In genomic region chr8:125385519-125386150, GRCm38 (mm10) we compare ENCODE assay signal across 8 mouse cellular contexts.
A peak's percentile ranks its signal among the peaks of the same experiment; 100 is the strongest.
DNase-seq lines count a peak whose midpoint lies in the region; ATAC-seq and TF ChIP-seq lines count a peak whose summit lies in the region.

No protein-coding gene starts in this region.

- no peaks in the 10 kb centered on the region for H3K9me3 ChIP-seq in hindbrain, embryonic 10.5 days
- H3K9me3 ChIP-seq in lung, postnatal 0 days (ENCODE audit: low read length): no peaks in the 10 kb centered on the region

- peak; percentile 59 for DNase-seq in R1 (ENCODE audit: low read depth, low spot score)
- peak; percentile 29 for DNase-seq in cerebellum, adult 8-10 months
- DNase-seq in forelimb bud, embryonic 11.5 days (ENCODE audit: low read depth, low spot score): peak; percentile 46
- peak; percentile 54 for DNase-seq in hindbrain, embryonic 10.5 days (ENCODE audit: low spot score)
- peak; percentile 77 to 88 for DNase-seq in layer of hippocampus, postnatal 14 days (ENCODE audit: low spot score in 2 of 2)
- peak; percentile 48 for DNase-seq in lung, postnatal 0 days (ENCODE audit: low spot score)
- peak; percentile 46 to 62 for DNase-seq in right cerebral cortex, adult 2 months (ENCODE audit: low spot score in 2 of 2)
- no peak for DNase-seq in spleen, postnatal 14 days (ENCODE audit: low spot score in 2 of 2)

- 33% methylated on average over 6 of the region's 6 CpGs for WGBS in hindbrain, embryonic 10.5 days
- 26% methylated on average over 6 of the region's 6 CpGs for WGBS in lung, postnatal 0 days

- peak; percentile 63 for ATAC-seq in lung, postnatal 0 days

- peak overlapping the region; percentile 72 for H3K27ac ChIP-seq in hindbrain, embryonic 10.5 days
- no peak overlapping the region for H3K27ac ChIP-seq in lung, postnatal 0 days (ENCODE audit: low read length)

- no peaks in the 10 kb centered on the region for H3K36me3 ChIP-seq in hindbrain, embryonic 10.5 days
- no peaks in the 10 kb centered on the region for H3K36me3 ChIP-seq in lung, postnatal 0 days (ENCODE audit: insufficient read depth, low read length)

- 0 out of 2 replicates have a peak, but pooled peaks cover 4% of the 10 kb centered on the region for H3K27me3 ChIP-seq in hindbrain, embryonic 10.5 days (ENCODE audit: insufficient read depth, poor library complexity, severe bottlenecking)
- no peaks in the 10 kb centered on the region for H3K27me3 ChIP-seq in lung, postnatal 0 days (replicated peaks; ENCODE audit: insufficient read depth, low read length)

- H3K4me3 ChIP-seq in hindbrain, embryonic 10.5 days: no peak overlapping the region
- no peak overlapping the region for H3K4me3 ChIP-seq in lung, postnatal 0 days (ENCODE audit: low read depth, low read length)

- TF ChIP-seq CTCF in lung, postnatal 0 days (IDR thresholded peaks at IDR 0.05): no peak

- H3K9ac ChIP-seq in lung, postnatal 0 days (replicated peaks; ENCODE audit: low read depth): no peak overlapping the region

- H3K4me2 ChIP-seq in lung, postnatal 0 days (replicated peaks; ENCODE audit: low read depth, low read length): no peak overlapping the region

- TF ChIP-seq EP300 in lung, postnatal 0 days (IDR thresholded peaks at IDR 0.05): no peak

- H3K4me1 ChIP-seq in hindbrain, embryonic 10.5 days (replicated peaks): peaks cover 48% of the 10 kb centered on the region
- peaks cover 9% of the 10 kb centered on the region; the same call in 1 of the 2 replicates for H3K4me1 ChIP-seq in lung, postnatal 0 days (ENCODE audit: insufficient read depth, low read depth, low read length)

Comparison
In these comparisons a context has a peak if more than half of its experiments do, and no peak if none do; other contexts are left out.
1. DNase-seq: peak in R1 (single experiment), cerebellum, adult 8-10 months (single experiment), forelimb bud, embryonic 11.5 days (single experiment), hindbrain, embryonic 10.5 days (single experiment), layer of hippocampus, postnatal 14 days (2 of 2), lung, postnatal 0 days (single experiment) and right cerebral cortex, adult 2 months (2 of 2); none in spleen, postnatal 14 days (0 of 2).